Mouse (Mus musculus): Measurements from ENCODE around the gene Rundc1.

GRCm38 (mm10) chr11:101465101-101465868, 40.4 kb downstream of the Rundc1 start:
- TF ChIP-seq POLR2A (IDR thresholded peaks at IDR 0.05; ENCODE audit: low read depth, low read length) (no peak; the same call in 1 of the 2 replicates), CTCF (conservative IDR thresholded peaks at IDR 0.05 in 1 of 2, IDR thresholded peaks at IDR 0.05 in 1 of 2; ENCODE audit: low read depth in 2 of 2, low read length in 2 of 2) (peak in 1 of 2 experiments; percentile 17; a peak in 1 of 4 replicates), ZC3H11A (IDR thresholded peaks at IDR 0.05; ENCODE audit: low read depth, low read length) (no peak)

Data from CH12.LX (cell line).